Mouse (Mus musculus) cerebellum, adult 9-10 months (tissue): ENCODE measurements at regions not wholly inside any gene's neighbourhood (a gene's known extent, or its start where the extent isn't known, plus 50 kb on each side); places are given as distances from the start of the nearest gene placed in this dataset.

ENCODE experiments used
- DNase-seq: peaks from one replicate; pipeline ENCODE4 v3.0.0; 2022

- DNase-seq: no peak
Measured at GRCm38 (mm10) chr3:61064720-61065119, 62.1 kb downstream of the P2ry1 start.

- DNase-seq: no peak
Measured at GRCm38 (mm10) chr3:61067067-61067466, 64.5 kb downstream of the P2ry1 start.

GRCm38 (mm10) chr3:61068229-61068628, 65.6 kb downstream of the P2ry1 start:
- DNase-seq: no peak

- no peak for DNase-seq
Measured at GRCm38 (mm10) chr3:61071041-61071440, 68.4 kb downstream of the P2ry1 start.

GRCm38 (mm10) chr3:61072330-61072729, 69.7 kb downstream of the P2ry1 start:
- no peak for DNase-seq

GRCm38 (mm10) chr3:61073103-61073502, 70.5 kb downstream of the P2ry1 start:
- DNase-seq: no peak

GRCm38 (mm10) chr3:61073806-61074205, 71.2 kb downstream of the P2ry1 start:
- no peak for DNase-seq

GRCm38 (mm10) chr3:61075839-61076238, 73.2 kb downstream of the P2ry1 start:
- DNase-seq: no peak

- no peak for DNase-seq
Measured at GRCm38 (mm10) chr3:61089931-61090330, 87.3 kb downstream of the P2ry1 start.

GRCm38 (mm10) chr3:61092031-61092430, 89.4 kb downstream of the P2ry1 start:
- no peak for DNase-seq

- DNase-seq: no peak
Measured at GRCm38 (mm10) chr3:61116364-61116763, 113.8 kb downstream of the P2ry1 start.

- no peak for DNase-seq
Measured at GRCm38 (mm10) chr3:61133096-61133495, 130.5 kb downstream of the P2ry1 start.

- DNase-seq: no peak
Measured at GRCm38 (mm10) chr3:61154087-61154486, 151.5 kb downstream of the P2ry1 start.

- no peak for DNase-seq
Measured at GRCm38 (mm10) chr3:61159811-61160210, 157.2 kb downstream of the P2ry1 start.

- no peak for DNase-seq
Measured at GRCm38 (mm10) chr3:61161384-61161783, 158.8 kb downstream of the P2ry1 start.

GRCm38 (mm10) chr3:61185789-61186188, 175.6 kb upstream of the Rap2b start:
- no peak for DNase-seq

- no peak for DNase-seq
Measured at GRCm38 (mm10) chr3:61188662-61189061, 172.8 kb upstream of the Rap2b start.

GRCm38 (mm10) chr3:61216562-61216961, 144.9 kb upstream of the Rap2b start:
- no peak for DNase-seq

- DNase-seq: no peak
Measured at GRCm38 (mm10) chr3:61224505-61224904, 136.9 kb upstream of the Rap2b start.

- no peak for DNase-seq
Measured at GRCm38 (mm10) chr3:61225054-61225453, 136.4 kb upstream of the Rap2b start.

GRCm38 (mm10) chr3:61241380-61241779, 120.1 kb upstream of the Rap2b start:
- no peak for DNase-seq

GRCm38 (mm10) chr3:61243876-61244527, 117.4 kb upstream of the Rap2b start:
- DNase-seq: peak; percentile 16

- DNase-seq: no peak
Measured at GRCm38 (mm10) chr3:61246429-61246828, 115.0 kb upstream of the Rap2b start.

- no peak for DNase-seq
Measured at GRCm38 (mm10) chr3:61247344-61247743, 114.1 kb upstream of the Rap2b start.

- no peak for DNase-seq
Measured at GRCm38 (mm10) chr3:61255232-61255631, 106.2 kb upstream of the Rap2b start.
